Mouse (Mus musculus) hindbrain, embryonic 14.5 days (tissue): ENCODE results near the gene Dffa. TPM values are rescaled to one million over a fixed set of nuclear protein-coding genes. Genes with fewer than 3 reads are reported as not detected.

Experiments used
- ATAC-seq: fragments of 200-750 bp; cut with Nextera tagmentation; 2 replicates; pipeline ENCODE4 v1.8.0; 2017; ENCODE audit warnings: moderate number of reproducible peaks, mild to moderate bottlenecking, moderate TSS enrichment, moderate library complexity; ENCODE audit not compliant: low FRiP score
- DNase-seq: peaks from one replicate; pipeline ENCODE4 v3.0.0-alpha.2; 2015; ENCODE audit warnings: low spot score
- H3K27ac ChIP-seq: fragments of 300-500 bp; sonication (generic); 2 replicates; pipeline ENCODE4 v1.5.1; 2014; ENCODE audit warnings: mild to moderate bottlenecking, moderate library complexity
- H3K27me3 ChIP-seq: fragments of 300-500 bp; sonication (generic); 2 replicates; pipeline ENCODE4 v1.6.1; 2014; ENCODE audit warnings: mild to moderate bottlenecking, low read length, mixed read lengths; ENCODE audit not compliant: control insufficient read depth, insufficient read depth
- H3K36me3 ChIP-seq: fragments of 300-500 bp; sonication (generic); replicated peaks from 2 replicates; pipeline ENCODE4 v1.6.1; 2014; ENCODE audit not compliant: control insufficient read depth, insufficient read depth
- H3K4me1 ChIP-seq: fragments of 300-500 bp; sonication (generic); replicated peaks from 2 replicates; pipeline ENCODE4 v1.6.1; 2014; ENCODE audit warnings: antibody characterized with exemption, low read length, mixed read lengths; ENCODE audit not compliant: control insufficient read depth, insufficient read depth
- H3K4me2 ChIP-seq: fragments of 300-500 bp; sonication (generic); replicated peaks from 2 replicates; pipeline ENCODE4 v1.6.1; 2014; ENCODE audit warnings: mild to moderate bottlenecking, moderate library complexity
- H3K4me3 ChIP-seq: fragments of 300-500 bp; sonication (generic); replicated peaks from 2 replicates; pipeline ENCODE4 v1.5.1; 2014; ENCODE audit warnings: mild to moderate bottlenecking, low read length
- H3K9ac ChIP-seq: fragments of 300-500 bp; sonication (generic); 2 replicates; pipeline ENCODE4 v1.6.1; 2014
- H3K9me3 ChIP-seq: fragments of 300-500 bp; sonication (generic); 2 replicates; pipeline ENCODE4 v1.6.1; 2016; ENCODE audit warnings: low read length; ENCODE audit not compliant: control insufficient read depth
- WGBS: fragments of 180-500 bp; shearing (Covaris S2); extraction: QIAGEN DNeasy Blood & Tissue Kit; methylation state at CpG from one replicate; pipeline ENCODE4 v1.1.7; 2014; 5-methylcytosine and 5-hydroxymethylcytosine counted together
- polyA plus RNA-seq: library from polyadenylated mRNA; unstranded; fragments of >200 nt; fragmentation: Nextera tagmentation; extraction: Ambion mirVana; gene quantifications from 2 replicates; pipeline ENCODE4 v1.2.1, GENCODE M21; 2014

Dffa gene
- polyA plus RNA-seq, 1 experiment from 2014 or later, result 20.1 TPM

GRCm38 (mm10) chr4:149149611-149150010 lies 45.7 kb downstream of the Dffa start:
- H3K9ac ChIP-seq, result no peak overlapping the region
- no peaks in the 10 kb centered on the region for H3K27me3 ChIP-seq
- H3K9me3 ChIP-seq, result no peaks in the 10 kb centered on the region
- no peak overlapping the region for H3K4me2 ChIP-seq
- peaks cover 57% of the 10 kb centered on the region for H3K36me3 ChIP-seq
- no peaks in the 10 kb centered on the region for H3K4me1 ChIP-seq
- H3K27ac ChIP-seq, result no peak overlapping the region
- no peak overlapping the region for H3K4me3 ChIP-seq
- 81% methylated on average over 7 of the region's 7 CpGs for WGBS
- no peak for DNase-seq
- ATAC-seq, result no peak

DNA sequence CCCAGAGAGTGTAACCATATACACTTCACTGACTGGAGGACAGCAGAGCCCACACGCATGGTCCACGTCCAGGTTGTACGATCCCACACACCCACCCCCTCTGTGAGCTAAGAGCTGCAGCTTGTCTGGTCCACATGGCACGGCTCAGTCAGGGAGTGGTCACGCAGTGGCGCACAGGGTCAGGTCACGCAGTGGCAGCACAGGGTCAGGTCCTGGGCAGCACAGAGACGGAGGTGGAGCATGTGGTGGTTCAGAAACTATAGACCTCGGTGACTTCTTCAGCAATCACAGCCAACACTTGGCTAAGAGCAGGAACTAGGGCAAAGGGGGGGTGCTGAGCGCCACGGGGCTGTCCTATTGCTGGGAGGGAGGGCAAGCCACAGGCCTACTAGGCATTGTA lies 46.3 kb downstream of the Dffa start:
- Histone ChIP-seq H3K9ac (no peak overlapping the region), H3K36me3 (peaks cover 63% of the 10 kb centered on the region), H3K4me1 (no peaks in the 10 kb centered on the region), H3K4me3 (no peak overlapping the region), H3K27me3 (no peaks in the 10 kb centered on the region), H3K9me3 (no peaks in the 10 kb centered on the region), H3K4me2 (no peak overlapping the region), H3K27ac (no peak overlapping the region)
- no peak for DNase-seq
- 80% methylated on average over 11 of the region's 11 CpGs for WGBS
- no peak for ATAC-seq

DNA sequence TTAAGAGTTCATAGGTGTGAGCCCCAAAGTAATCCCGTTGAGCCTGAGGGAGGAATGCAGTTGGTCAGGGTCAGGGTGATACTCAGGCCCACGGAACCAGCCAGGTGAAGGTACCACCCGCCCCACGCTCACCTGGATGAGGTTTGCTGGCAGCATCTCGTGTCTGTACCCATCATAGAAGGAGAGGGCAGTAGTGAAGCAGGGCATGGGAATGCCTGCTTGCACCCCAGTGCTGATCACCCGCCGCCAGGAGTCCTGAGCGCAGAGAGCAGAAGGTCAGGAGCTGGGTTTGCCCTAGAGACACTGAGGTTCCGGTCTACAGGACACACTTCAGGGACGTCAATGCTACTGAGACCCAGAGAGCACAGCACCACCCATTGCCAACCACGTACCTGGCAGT lies 46.8 kb downstream of the Dffa start:
- H3K27ac ChIP-seq, result no peak overlapping the region
- no peaks in the 10 kb centered on the region for H3K4me1 ChIP-seq
- no peak overlapping the region for H3K4me3 ChIP-seq
- H3K4me2 ChIP-seq, result no peak overlapping the region
- no peak for DNase-seq
- H3K27me3 ChIP-seq, result no peaks in the 10 kb centered on the region
- no peak for ATAC-seq
- no peak overlapping the region for H3K9ac ChIP-seq
- peaks cover 68% of the 10 kb centered on the region for H3K36me3 ChIP-seq
- no peaks in the 10 kb centered on the region for H3K9me3 ChIP-seq
- WGBS, result 95% methylated on average over 11 of the region's 11 CpGs

DNA sequence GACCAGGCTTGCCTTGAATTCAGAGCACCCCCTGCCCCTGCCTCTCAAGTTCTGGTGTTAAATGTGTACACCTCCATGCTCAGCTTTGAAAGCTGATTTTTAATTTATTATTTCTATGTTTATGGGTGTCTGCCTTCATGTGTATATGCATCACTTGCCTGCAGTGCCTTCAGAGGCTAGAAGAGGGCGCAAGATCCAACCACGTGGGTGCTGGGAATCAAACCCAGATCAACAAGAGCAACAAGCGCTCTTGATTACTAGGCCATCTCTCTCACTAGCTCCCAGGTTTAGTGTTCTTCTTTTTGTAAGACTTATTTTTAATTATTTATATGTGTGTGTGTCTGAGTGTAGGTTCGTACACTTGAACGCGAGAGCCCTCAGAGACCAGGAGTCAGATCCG lies 50.9 kb downstream of the Dffa start:
- H3K9me3 ChIP-seq, result no peaks in the 10 kb centered on the region
- H3K9ac ChIP-seq, result no peak overlapping the region
- WGBS, result 97% methylated on average over 7 of the region's 7 CpGs
- H3K4me1 ChIP-seq, result no peaks in the 10 kb centered on the region
- DNase-seq (no peak), ATAC-seq (no peak)
- no peaks in the 10 kb centered on the region for H3K27me3 ChIP-seq
- H3K27ac ChIP-seq, result no peak overlapping the region
- peaks cover 99% of the 10 kb centered on the region for H3K36me3 ChIP-seq
- no peak overlapping the region for H3K4me2 ChIP-seq
- H3K4me3 ChIP-seq, result no peak overlapping the region

GRCm38 (mm10) chr4:149155711-149156110 lies 51.8 kb downstream of the Dffa start:
- Histone ChIP-seq H3K27me3 (no peaks in the 10 kb centered on the region), H3K36me3 (peaks cover 99% of the 10 kb centered on the region), H3K4me3 (no peak overlapping the region), H3K4me1 (no peaks in the 10 kb centered on the region), H3K9me3 (no peaks in the 10 kb centered on the region), H3K9ac (no peak overlapping the region), H3K4me2 (no peak overlapping the region), H3K27ac (no peak overlapping the region)
- ATAC-seq (no peak), DNase-seq (no peak)
- WGBS, result 92% methylated on average over 6 of the region's 6 CpGs

DNA sequence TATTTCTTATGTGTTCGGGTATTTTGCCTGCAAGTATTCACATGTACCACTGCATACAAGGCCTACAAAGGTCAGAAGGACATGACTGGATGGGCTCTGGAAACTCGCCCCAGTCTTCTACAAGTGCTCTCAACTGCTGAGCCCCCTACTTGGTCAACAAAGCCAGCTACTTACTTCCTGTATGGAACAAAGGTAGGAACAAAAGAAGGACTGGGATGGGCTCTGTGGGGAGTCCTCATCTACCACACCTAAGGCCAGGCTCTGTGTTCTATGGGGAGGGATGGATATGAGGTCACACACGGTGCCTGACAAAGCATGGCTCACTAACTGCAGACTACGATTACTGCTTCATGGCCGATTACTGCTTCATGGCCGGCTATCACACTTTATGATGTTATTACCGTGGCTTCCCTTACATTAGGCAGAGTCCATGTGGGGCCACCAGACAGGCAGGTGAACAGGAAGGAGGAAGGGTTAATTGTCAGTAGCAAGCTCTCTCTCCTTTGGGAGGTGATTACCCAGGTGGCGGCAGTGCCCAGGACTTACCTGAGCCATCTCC lies 53.5 kb downstream of the Dffa start:
- Histone ChIP-seq H3K27me3 (no peaks in the 10 kb centered on the region), H3K4me3 (no peak overlapping the region), H3K27ac (no peak overlapping the region), H3K9me3 (no peaks in the 10 kb centered on the region), H3K4me1 (no peaks in the 10 kb centered on the region), H3K4me2 (no peak overlapping the region), H3K9ac (no peak overlapping the region), H3K36me3 (peaks cover 99% of the 10 kb centered on the region)
- ATAC-seq (no peak), DNase-seq (no peak)
- WGBS, result 93% methylated on average over 8 of the region's 8 CpGs

- Histone ChIP-seq H3K27ac (no peak overlapping the region), H3K36me3 (peaks cover 98% of the 10 kb centered on the region), H3K4me3 (no peak overlapping the region), H3K4me2 (no peak overlapping the region), H3K9ac (no peak overlapping the region), H3K9me3 (no peaks in the 10 kb centered on the region), H3K27me3 (no peaks in the 10 kb centered on the region), H3K4me1 (no peaks in the 10 kb centered on the region)
- no peak for DNase-seq
- WGBS, result 86% methylated on average over 2 of the region's 2 CpGs
- ATAC-seq, result no peak
These were observed 55.3 kb downstream of the Dffa start for GRCm38 (mm10) chr4:149159203-149159602.

- Histone ChIP-seq H3K9ac (no peak overlapping the region), H3K36me3 (peaks cover 98% of the 10 kb centered on the region), H3K27ac (no peak overlapping the region), H3K27me3 (no peaks in the 10 kb centered on the region), H3K4me2 (no peak overlapping the region), H3K9me3 (no peaks in the 10 kb centered on the region), H3K4me1 (peaks cover under 1% of the 10 kb centered on the region; the same call in 1 of the 2 replicates), H3K4me3 (no peak overlapping the region)
- DNase-seq (no peak), ATAC-seq (no peak)
- WGBS, result 90% methylated on average over 13 of the region's 13 CpGs
These were observed 55.9 kb downstream of the Dffa start for GRCm38 (mm10) chr4:149159891-149160290.

DNA sequence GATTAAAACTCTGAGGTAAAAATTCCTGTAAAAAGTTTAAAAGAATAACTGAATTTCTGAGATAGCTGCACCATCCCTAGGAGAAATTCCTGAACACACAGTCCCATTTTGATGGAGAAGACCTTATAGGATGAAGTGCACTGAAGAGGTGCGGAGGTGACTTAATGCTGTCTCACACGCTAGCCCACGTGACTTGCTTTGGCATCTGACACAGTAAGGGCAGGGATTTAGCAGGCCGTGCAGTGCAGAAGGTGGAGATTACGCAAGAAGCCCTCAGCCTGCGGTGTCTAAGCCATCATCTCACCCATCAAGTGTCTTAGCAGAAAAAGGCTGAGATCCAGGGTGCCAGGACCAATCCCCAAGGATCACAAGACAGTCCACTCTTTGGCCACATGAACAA lies 57.2 kb downstream of the Dffa start:
- ATAC-seq (no peak), DNase-seq (no peak)
- H3K27ac ChIP-seq, result no peak overlapping the region
- H3K4me3 ChIP-seq, result no peak overlapping the region
- H3K9me3 ChIP-seq, result no peaks in the 10 kb centered on the region
- 95% methylated on average over 6 of the region's 6 CpGs for WGBS
- peaks cover 90% of the 10 kb centered on the region for H3K36me3 ChIP-seq
- no peak overlapping the region for H3K9ac ChIP-seq
- H3K4me2 ChIP-seq, result no peak overlapping the region
- no peaks in the 10 kb centered on the region for H3K27me3 ChIP-seq
- peaks cover 10% of the 10 kb centered on the region for H3K4me1 ChIP-seq

DNA sequence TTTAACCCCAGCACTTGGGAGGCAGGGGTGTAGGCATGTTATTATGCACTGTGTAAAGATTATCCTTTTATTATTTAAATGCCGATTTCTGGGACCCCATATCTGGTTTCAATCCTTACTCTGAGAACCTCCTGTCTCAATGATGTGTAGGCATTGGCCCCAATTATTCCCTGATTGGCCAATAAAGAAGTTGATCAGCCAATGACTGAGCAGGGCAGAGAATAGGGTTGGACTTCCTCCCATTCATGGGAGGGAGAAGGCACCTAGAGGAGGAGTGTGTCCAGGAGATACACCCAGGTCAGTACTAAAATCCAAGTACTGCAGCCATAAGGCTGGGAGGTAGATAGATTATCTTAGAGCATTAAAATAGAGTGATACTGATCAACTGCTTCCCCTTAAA lies 59.2 kb downstream of the Dffa start:
- Histone ChIP-seq H3K36me3 (peaks cover 70% of the 10 kb centered on the region), H3K9ac (no peak overlapping the region), H3K9me3 (no peaks in the 10 kb centered on the region), H3K4me3 (no peak overlapping the region), H3K27me3 (no peaks in the 10 kb centered on the region), H3K4me2 (no peak overlapping the region), H3K27ac (no peak overlapping the region), H3K4me1 (peaks cover 10% of the 10 kb centered on the region)
- WGBS, result 79% methylated on average over 1 of the region's 1 CpGs
- ATAC-seq, result no peak
- no peak for DNase-seq
